Mouse (Mus musculus): ENCODE data around the gene Wwp2. TPM values are rescaled to one million over a fixed set of nuclear protein-coding genes. Genes with fewer than 3 reads are reported as not detected.

Wwp2 gene
- total RNA-seq, 4 experiments from 2014 or later = 43.6 to 51.3 (median 44.5) TPM

Small RNAs within 50 kb of the gene (microRNA-seq; reads per million reads assigned to microRNA genes)
- gene Mir140 = 752 to 1,095 reads per million in 2 experiments

Other genes starting within 250 kb of the Wwp2 start
- gene Nfat5, start 142.9 kb upstream of the Wwp2 start, total RNA-seq (2022) = 10 to 100 TPM; 46.1 to 69.6 (median 60.0) TPM
- gene Nqo1, start 33.2 kb upstream of the Wwp2 start, total RNA-seq (2022) = 1 to 10 TPM; 5.2 to 7.8 (median 6.7) TPM
- gene Nob1, start 11.3 kb upstream of the Wwp2 start, total RNA-seq (2022) = 10 to 100 TPM; 34.9 to 38.7 (median 36.6) TPM
- 100 to 1,000 TPM; 105 to 114 (median 109) TPM for gene Psmd7, start 152.1 kb downstream of the Wwp2 start, total RNA-seq (2022)

Measured in left cerebral cortex, adult 8-10 months (tissue).